Mouse (Mus musculus) urinary bladder, postnatal 4 days (tissue): ENCODE measurements around the gene Tnn.

Experiments used
- DNase-seq, 2 experiments: peaks; one replicate each; pipeline ENCODE4 v3.0.0; 2021 to 2022; ENCODE audit warnings: low spot score in 2 of 2

The Tnn gene

GRCm38 (mm10) chr1:160043271-160043975, 110.0 kb downstream of the Tnn start:
- DNase-seq: no peak

DNA sequence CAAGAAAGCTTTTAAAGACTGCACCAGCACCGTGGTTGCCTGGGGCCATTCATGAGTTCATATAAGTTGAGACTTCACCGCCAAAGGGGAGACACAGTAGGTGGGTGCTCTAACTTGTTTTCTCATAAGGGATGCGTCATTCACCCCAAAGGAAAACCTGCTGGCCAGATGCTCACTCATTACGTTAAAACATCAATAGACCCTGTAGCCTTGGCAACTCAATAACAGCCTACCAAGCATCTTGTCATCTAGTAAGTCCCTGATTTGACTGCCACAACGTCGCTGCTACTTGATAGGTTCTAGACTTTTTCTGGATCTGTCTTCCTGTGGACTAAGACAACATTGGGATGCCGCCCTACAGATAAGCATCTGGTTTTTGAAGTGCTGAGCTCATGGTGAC, 111.0 kb downstream of the Tnn start:
- DNase-seq: no peak

- no peak for DNase-seq
Observed at GRCm38 (mm10) chr1:160041264-160041775, 112.1 kb downstream of the Tnn start.

DNA sequence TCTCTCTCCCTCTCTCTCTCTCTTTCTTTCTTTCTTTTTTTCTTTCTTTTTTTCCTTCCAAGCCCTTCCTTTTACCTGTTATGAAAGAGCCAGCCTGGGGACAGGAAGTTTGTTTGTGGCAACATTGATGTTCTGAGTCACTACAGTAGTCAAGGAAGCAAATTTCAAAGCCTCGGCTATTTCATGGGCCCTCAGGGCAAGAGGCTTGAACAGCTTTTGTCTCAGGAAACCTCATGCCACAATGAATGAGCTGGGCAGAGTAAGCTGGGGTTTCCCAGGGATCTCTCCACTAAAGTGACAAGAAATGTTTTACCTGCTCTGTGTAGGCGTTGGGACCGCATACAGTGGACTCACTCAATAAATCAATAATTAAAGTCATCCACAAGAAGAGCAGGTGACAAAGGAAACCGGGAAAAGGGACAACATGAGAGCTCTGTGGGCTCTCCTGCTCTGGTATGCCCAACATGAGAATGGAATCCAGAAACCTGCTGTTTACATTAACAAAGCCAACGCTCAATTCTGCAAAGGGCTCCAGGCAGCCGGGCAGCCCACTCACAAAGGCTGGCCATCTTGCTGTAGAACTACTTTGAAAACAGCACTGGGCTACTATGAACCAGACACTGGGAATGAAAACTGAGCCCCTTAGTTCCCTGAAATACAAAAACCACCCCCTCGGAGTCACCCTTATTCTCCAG, 113.3 kb downstream of the Tnn start:
- no peak for DNase-seq

DNA sequence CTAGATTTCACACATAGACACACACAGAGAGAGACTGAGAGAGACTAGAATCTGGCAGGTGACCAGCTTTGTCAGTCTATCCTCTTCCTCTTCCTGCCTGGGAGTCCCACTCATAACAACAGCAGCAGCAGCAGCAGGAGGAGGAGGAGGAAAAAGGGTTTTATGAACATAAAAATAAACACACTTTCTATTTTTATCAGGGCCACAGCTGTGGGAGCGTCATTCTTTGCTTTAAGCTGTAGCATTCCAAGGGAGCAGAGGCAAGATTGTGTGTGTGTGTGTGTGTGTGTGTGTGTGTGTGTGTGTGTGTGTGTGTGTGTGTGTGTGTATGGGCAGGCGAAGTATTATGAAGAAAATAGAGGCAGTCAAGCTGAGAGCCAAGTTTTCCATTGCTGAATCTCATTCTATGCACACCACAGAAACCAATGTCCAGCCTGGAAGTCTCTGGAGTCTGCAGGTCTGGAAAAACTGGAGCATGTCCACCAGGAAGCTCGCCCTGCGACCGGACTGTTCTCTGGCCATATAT, 116.3 kb downstream of the Tnn start:
- DNase-seq: no peak

DNA sequence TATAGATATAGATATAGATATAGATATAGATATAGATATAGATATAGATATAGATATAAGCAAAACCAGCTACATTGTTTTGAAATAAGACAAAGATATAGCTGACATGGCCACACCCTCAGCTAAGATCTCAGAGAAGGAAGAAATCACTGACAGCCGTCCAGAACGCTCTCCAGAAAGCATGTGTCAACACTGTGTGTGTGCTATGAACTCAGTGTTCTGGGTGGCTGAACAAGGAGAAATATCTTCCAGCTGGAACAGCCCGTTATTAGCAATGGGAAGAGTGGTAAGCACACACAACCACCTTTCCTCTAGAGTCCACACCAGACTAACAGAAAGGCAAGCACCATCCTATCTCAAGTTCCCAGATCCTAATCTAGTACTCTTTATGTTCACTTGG, 117.8 kb downstream of the Tnn start:
- DNase-seq: no peak
